Mouse (Mus musculus) midbrain, embryonic 16.5 days (tissue): Measurements from ENCODE around the gene Fam208a. TPM values are rescaled to one million over a fixed set of nuclear protein-coding genes. Genes with fewer than 3 reads are reported as not detected.

ENCODE experiments used
- ATAC-seq: fragments of 200-750 bp; cut with Nextera tagmentation; 2 replicates; pipeline ENCODE4 v1.8.0; 2017; ENCODE audit warnings: moderate TSS enrichment
- H3K27ac ChIP-seq: fragments of 300-500 bp; sonication (generic); 2 replicates; pipeline ENCODE4 v1.5.1; 2014; ENCODE audit warnings: mild to moderate bottlenecking, low read length, mixed read lengths
- H3K27me3 ChIP-seq: fragments of 300-500 bp; sonication (generic); 2 replicates; pipeline ENCODE4 v1.6.1; 2014; ENCODE audit warnings: low read depth, low read length, mixed read lengths; ENCODE audit not compliant: control insufficient read depth, insufficient read depth
- H3K36me3 ChIP-seq: fragments of 300-500 bp; sonication (generic); 2 replicates; pipeline ENCODE4 v1.6.1; 2014; ENCODE audit warnings: mild to moderate bottlenecking, low read length, moderate library complexity, mixed read lengths; ENCODE audit not compliant: control insufficient read depth, insufficient read depth
- H3K4me1 ChIP-seq: fragments of 300-500 bp; sonication (generic); 2 replicates; pipeline ENCODE4 v1.6.1; 2014; ENCODE audit warnings: mild to moderate bottlenecking, low read length, mixed read lengths; ENCODE audit not compliant: control insufficient read depth, insufficient read depth
- H3K4me2 ChIP-seq: fragments of 300-500 bp; sonication (generic); 2 replicates; pipeline ENCODE4 v1.6.1; 2014; ENCODE audit warnings: mild to moderate bottlenecking, low read length, mixed read lengths
- H3K4me3 ChIP-seq: fragments of 300-500 bp; sonication (generic); 2 replicates; pipeline ENCODE4 v1.5.1; 2014; ENCODE audit warnings: low read depth, mild to moderate bottlenecking, low read length, moderate library complexity, mixed read lengths
- H3K9ac ChIP-seq: fragments of 300-500 bp; sonication (generic); 2 replicates; pipeline ENCODE4 v1.6.1; 2014; ENCODE audit warnings: low read depth, low read length, mixed read lengths
- H3K9me3 ChIP-seq: fragments of 300-500 bp; sonication (generic); replicated peaks from 2 replicates; pipeline ENCODE4 v1.6.1; 2014; ENCODE audit warnings: mild to moderate bottlenecking, low read length, mixed read lengths; ENCODE audit not compliant: control insufficient read depth, poor library complexity, severe bottlenecking
- WGBS: fragments of 180-500 bp; shearing (Covaris S2); extraction: QIAGEN DNeasy Blood & Tissue Kit; methylation state at CpG from one replicate; pipeline ENCODE4 v1.1.7; 2014; 5-methylcytosine and 5-hydroxymethylcytosine counted together
- polyA plus RNA-seq: library from polyadenylated mRNA; unstranded; fragments of >200 nt; fragmentation: Nextera tagmentation; extraction: Ambion mirVana; gene quantifications from 2 replicates; pipeline ENCODE4 v1.2.1, GENCODE M21; 2015

The Fam208a gene
- polyA plus RNA-seq, 1 experiment from 2014 or later: 15.0 TPM

- Histone ChIP-seq H3K9ac (no peak overlapping the region), H3K36me3 (peaks cover 8% of the 10 kb centered on the region; the same call in 1 of the 2 replicates), H3K4me2 (no peak overlapping the region), H3K27me3 (no peaks in the 10 kb centered on the region), H3K27ac (no peak overlapping the region), H3K4me1 (peaks cover 4% of the 10 kb centered on the region), H3K9me3 (no peaks in the 10 kb centered on the region; the same call in 1 of the 2 replicates), H3K4me3 (no peak overlapping the region)
- WGBS: 99% methylated on average over 2 of the region's 2 CpGs
- no peak for ATAC-seq
These were observed 3.4 kb downstream of the Fam208a start for GRCm38 (mm10) chr14:27432064-27432463.

- Histone ChIP-seq H3K4me3 (no peak overlapping the region), H3K27ac (no peak overlapping the region), H3K4me1 (no peaks in the 10 kb centered on the region; the same call in 1 of the 2 replicates), H3K9me3 (no peaks in the 10 kb centered on the region), H3K9ac (no peak overlapping the region), H3K27me3 (no peaks in the 10 kb centered on the region), H3K36me3 (peaks cover 9% of the 10 kb centered on the region; the same call in 1 of the 2 replicates), H3K4me2 (no peak overlapping the region)
- no peak for ATAC-seq
- WGBS: 98% methylated on average over 1 of the region's 1 CpGs
These were observed 7.5 kb downstream of the Fam208a start for GRCm38 (mm10) chr14:27436116-27436515.

- WGBS: 91% methylated on average over 3 of the region's 3 CpGs
- H3K27ac ChIP-seq: no peak overlapping the region
- ATAC-seq: no peak
These were observed 8.2 kb downstream of the Fam208a start for GRCm38 (mm10) chr14:27436826-27437225.

GRCm38 (mm10) chr14:27440921-27441320 lies 12.3 kb downstream of the Fam208a start:
- no peak for ATAC-seq
- H3K4me2 ChIP-seq: no peak overlapping the region
- H3K36me3 ChIP-seq: peaks cover 14% of the 10 kb centered on the region
- no peak overlapping the region for H3K27ac ChIP-seq
- H3K4me3 ChIP-seq: no peak overlapping the region
- H3K9me3 ChIP-seq: no peaks in the 10 kb centered on the region
- no peak overlapping the region for H3K9ac ChIP-seq
- no peaks in the 10 kb centered on the region for H3K27me3 ChIP-seq
- H3K4me1 ChIP-seq: no peaks in the 10 kb centered on the region; the same call in 1 of the 2 replicates

More at GRCm38 (mm10) chr14:27436826-27437225, 8.2 kb downstream of the Fam208a start:
- Histone ChIP-seq H3K4me2 (no peak overlapping the region), H3K36me3 (peaks cover 9% of the 10 kb centered on the region; the same call in 1 of the 2 replicates), H3K4me3 (no peak overlapping the region), H3K27me3 (no peaks in the 10 kb centered on the region), H3K9ac (no peak overlapping the region), H3K9me3 (no peaks in the 10 kb centered on the region), H3K4me1 (no peaks in the 10 kb centered on the region; the same call in 1 of the 2 replicates)

GRCm38 (mm10) chr14:27444851-27445281 lies 16.2 kb downstream of the Fam208a start:
- ATAC-seq: no peak
- no peaks in the 10 kb centered on the region for H3K9me3 ChIP-seq
- H3K36me3 ChIP-seq: peaks cover 18% of the 10 kb centered on the region
- no peak overlapping the region for H3K27ac ChIP-seq
- no peak overlapping the region for H3K9ac ChIP-seq
- no peaks in the 10 kb centered on the region for H3K4me1 ChIP-seq
- H3K27me3 ChIP-seq: no peaks in the 10 kb centered on the region
- WGBS: 72% methylated on average over 2 of the region's 2 CpGs
- H3K4me3 ChIP-seq: no peak overlapping the region
- no peak overlapping the region for H3K4me2 ChIP-seq

GRCm38 (mm10) chr14:27446963-27447362 lies 18.3 kb downstream of the Fam208a start:
- H3K4me2 ChIP-seq: no peak overlapping the region
- no peaks in the 10 kb centered on the region for H3K4me1 ChIP-seq
- H3K27me3 ChIP-seq: no peaks in the 10 kb centered on the region
- no peak overlapping the region for H3K4me3 ChIP-seq
- no peak for ATAC-seq
- no peak overlapping the region for H3K27ac ChIP-seq
- 88% methylated on average over 4 of the region's 4 CpGs for WGBS
- peaks cover 16% of the 10 kb centered on the region for H3K36me3 ChIP-seq
- no peak overlapping the region for H3K9ac ChIP-seq
- no peaks in the 10 kb centered on the region for H3K9me3 ChIP-seq

- Histone ChIP-seq H3K4me3 (no peak overlapping the region), H3K9me3 (no peaks in the 10 kb centered on the region), H3K4me2 (no peak overlapping the region), H3K27me3 (no peaks in the 10 kb centered on the region), H3K9ac (no peak overlapping the region), H3K4me1 (no peaks in the 10 kb centered on the region), H3K36me3 (peaks cover 14% of the 10 kb centered on the region), H3K27ac (no peak overlapping the region)
- 92% methylated on average over 5 of the region's 5 CpGs for whole genome bisulfite sequencing
- no peak for ATAC-seq
These were observed 62.8 kb downstream of the Fam208a start for GRCm38 (mm10) chr14:27491399-27491798.

GRCm38 (mm10) chr14:27493516-27493915 lies 64.9 kb downstream of the Fam208a start:
- Histone ChIP-seq H3K4me2 (no peak overlapping the region), H3K4me1 (no peaks in the 10 kb centered on the region), H3K9me3 (no peaks in the 10 kb centered on the region), H3K36me3 (peaks cover 14% of the 10 kb centered on the region), H3K27me3 (no peaks in the 10 kb centered on the region), H3K4me3 (no peak overlapping the region), H3K27ac (no peak overlapping the region), H3K9ac (no peak overlapping the region)
- no peak for ATAC-seq
- WGBS: 89% methylated on average over 4 of the region's 4 CpGs

- Histone ChIP-seq H3K4me1 (no peaks in the 10 kb centered on the region), H3K9me3 (no peaks in the 10 kb centered on the region), H3K36me3 (peaks cover 9% of the 10 kb centered on the region), H3K4me2 (no peak overlapping the region), H3K27me3 (no peaks in the 10 kb centered on the region), H3K9ac (no peak overlapping the region), H3K4me3 (no peak overlapping the region), H3K27ac (no peak overlapping the region)
- WGBS: 80% methylated on average over 4 of the region's 4 CpGs
- ATAC-seq: no peak
These were observed 72.5 kb downstream of the Fam208a start for GRCm38 (mm10) chr14:27501096-27501495.
